ENCODE assay signal across 10 mouse cellular contexts in the genomic region with DNA sequence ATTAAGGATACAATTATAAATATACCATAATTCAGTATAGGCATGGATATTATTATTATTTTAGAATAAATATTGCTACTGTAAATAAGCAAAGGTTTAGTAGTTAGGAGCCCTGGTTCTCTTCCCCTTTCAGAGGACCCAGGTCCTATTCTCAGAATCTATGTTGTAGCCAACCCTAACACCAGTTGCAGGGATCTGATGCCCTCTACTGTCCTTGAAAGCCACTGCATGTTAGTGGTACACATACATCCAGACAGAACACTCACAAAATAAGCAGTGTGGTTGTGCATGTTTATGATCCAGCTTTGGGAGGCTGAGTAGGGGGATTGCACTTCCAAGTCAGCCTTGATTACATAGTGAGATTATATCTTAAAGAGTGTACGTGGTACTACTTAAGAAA. TPM values are rescaled to one million over a fixed set of nuclear protein-coding genes. Genes with fewer than 3 reads are reported as not detected.
DNase-seq lines count a peak whose midpoint lies in the region; ATAC-seq and TF ChIP-seq lines count a peak whose summit lies in the region.
"Had no signal": no experiment of that assay in that cellular context is flagged by ENCODE, and none has a peak within 500 bp of the region (broad histone marks: within the 10 kb centered on the region; RNA-seq: fewer than 3 reads in every experiment).

No protein-coding gene starts in this region.

- no peak overlapping the region for H3K9ac ChIP-seq in kidney, embryonic 16.5 days (replicated peaks; ENCODE audit: low read length)
- no peak overlapping the region for H3K9ac ChIP-seq in hindbrain, embryonic 13.5 days
- H3K9ac ChIP-seq in midbrain, embryonic 13.5 days (replicated peaks) = no peak overlapping the region
- H3K9ac ChIP-seq: embryonic facial prominence, embryonic 13.5 days; limb, embryonic 12.5 days had no signal

- peak; percentile 63 for TF ChIP-seq CTCF in G1E (IDR thresholded peaks at IDR 0.05; ENCODE audit: low read depth, low read length)

- no peaks in the 10 kb centered on the region for H3K9me3 ChIP-seq in kidney, embryonic 16.5 days (ENCODE audit: low read length)
- H3K9me3 ChIP-seq in G1E (replicated peaks) = no peaks in the 10 kb centered on the region
- no peaks in the 10 kb centered on the region for H3K9me3 ChIP-seq in hindbrain, embryonic 13.5 days
- no peaks in the 10 kb centered on the region for H3K9me3 ChIP-seq in midbrain, embryonic 13.5 days
- H3K9me3 ChIP-seq: embryonic facial prominence, embryonic 13.5 days; limb, embryonic 12.5 days had no signal

- H3K4me2 ChIP-seq in kidney, embryonic 16.5 days (replicated peaks; ENCODE audit: low read depth, low read length) = no peak overlapping the region
- H3K4me2 ChIP-seq in hindbrain, embryonic 13.5 days = no peak overlapping the region
- H3K4me2 ChIP-seq in midbrain, embryonic 13.5 days (replicated peaks) = no peak overlapping the region
- H3K4me2 ChIP-seq: embryonic facial prominence, embryonic 13.5 days; limb, embryonic 12.5 days had no signal

- H3K4me3 ChIP-seq in kidney, embryonic 16.5 days (ENCODE audit: low read length) = no peak overlapping the region
- H3K4me3 ChIP-seq in G1E (ENCODE audit: low read depth, low read length) = no peak overlapping the region
- H3K4me3 ChIP-seq in hindbrain, embryonic 13.5 days = no peak overlapping the region
- no peak overlapping the region for H3K4me3 ChIP-seq in midbrain, embryonic 13.5 days (replicated peaks)
- H3K4me3 ChIP-seq: embryonic facial prominence, embryonic 13.5 days; limb, embryonic 12.5 days had no signal

- H3K27ac ChIP-seq in kidney, embryonic 16.5 days (ENCODE audit: low read length) = no peak overlapping the region
- no peak overlapping the region for H3K27ac ChIP-seq in hindbrain, embryonic 13.5 days
- no peak overlapping the region for H3K27ac ChIP-seq in midbrain, embryonic 13.5 days
- H3K27ac ChIP-seq: embryonic facial prominence, embryonic 13.5 days; limb, embryonic 12.5 days had no signal

- peaks cover 48% of the 10 kb centered on the region for H3K36me3 ChIP-seq in kidney, embryonic 16.5 days (ENCODE audit: insufficient read depth, low read length)
- H3K36me3 ChIP-seq in G1E (replicated peaks) = peaks cover 78% of the 10 kb centered on the region
- peaks cover 59% of the 10 kb centered on the region for H3K36me3 ChIP-seq in hindbrain, embryonic 13.5 days
- peaks cover 46% of the 10 kb centered on the region for H3K36me3 ChIP-seq in midbrain, embryonic 13.5 days

- ATAC-seq in kidney, embryonic 16.5 days (ENCODE audit: low FRiP score, low TSS enrichment) = no peak
- no peak for ATAC-seq in G1E (ENCODE audit: extremely low read depth, insufficient number of reproducible peaks, low FRiP score, poor library complexity, severe bottlenecking)
- ATAC-seq in hindbrain, embryonic 13.5 days (ENCODE audit: low FRiP score) = no peak
- ATAC-seq in midbrain, embryonic 13.5 days = no peak

- H3K4me1 ChIP-seq in kidney, embryonic 16.5 days (ENCODE audit: insufficient read depth, low read length) = no peaks in the 10 kb centered on the region
- H3K4me1 ChIP-seq in G1E (ENCODE audit: insufficient read depth, low read depth, low read length) = peaks cover 10% of the 10 kb centered on the region; the same call in 1 of the 2 replicates
- H3K4me1 ChIP-seq in hindbrain, embryonic 13.5 days (replicated peaks) = peaks cover 16% of the 10 kb centered on the region; the same call in 1 of the 2 replicates
- peaks cover 14% of the 10 kb centered on the region; the same call in 1 of the 2 replicates for H3K4me1 ChIP-seq in midbrain, embryonic 13.5 days (replicated peaks)
- H3K4me1 ChIP-seq: limb, embryonic 12.5 days had no signal

- H3K27me3 ChIP-seq in kidney, embryonic 16.5 days (ENCODE audit: insufficient read depth, low read length) = no peaks in the 10 kb centered on the region
- no peaks in the 10 kb centered on the region for H3K27me3 ChIP-seq in G1E (ENCODE audit: insufficient read depth, low read length)
- no peaks in the 10 kb centered on the region for H3K27me3 ChIP-seq in hindbrain, embryonic 13.5 days
- H3K27me3 ChIP-seq in midbrain, embryonic 13.5 days = no peaks in the 10 kb centered on the region
- H3K27me3 ChIP-seq: embryonic facial prominence, embryonic 13.5 days; limb, embryonic 12.5 days had no signal

- peak; percentile 37 for DNase-seq in kidney, adult 9 months
- peak; percentile 3 for DNase-seq in G1E (ENCODE audit: low spot score)
- DNase-seq in embryo, embryonic 11 days = peak; percentile 39
- peak; percentile 41 for DNase-seq in mesoderm, embryonic 11.5 days (ENCODE audit: low read depth, low spot score)
- DNase-seq in gastrocnemius, postnatal 25 days = no peak

- WGBS in kidney, embryonic 16.5 days = 73% methylated on average over 1 of the region's 1 CpGs
- WGBS in hindbrain, embryonic 13.5 days = 95% methylated on average over 1 of the region's 1 CpGs
- 90% methylated on average over 1 of the region's 1 CpGs for WGBS in midbrain, embryonic 13.5 days

RNA-seq across cellular contexts. Expression of a gene that starts 21.5 kb away (rescaled TPM):
- polyA plus RNA-seq in kidney, embryonic 16.5 days (2015; fragmentation: Nextera tagmentation; extraction: Ambion mirVana) = 15.2 and 20.9 TPM in 2 replicates
- total RNA-seq in G1E (2014; fragmentation: Nextera tagmentation) (224 and 232 TPM in 2 replicates), G1E (2017) (34.3 and 37.1 TPM in 2 replicates)
- polyA plus RNA-seq in G1E (2012) = 22.5 and 26.4 TPM in 2 replicates
- 10 to 100 TPM; 26.9 to 34.6 TPM for total RNA-seq in gastrocnemius, postnatal 25 days (2021)
- 20.4 and 20.6 TPM in 2 replicates for polyA plus RNA-seq in hindbrain, embryonic 13.5 days (2015; fragmentation: Nextera tagmentation; extraction: Ambion mirVana)
- 22.8 and 25.3 TPM in 2 replicates for polyA plus RNA-seq in midbrain, embryonic 13.5 days (2015; fragmentation: Nextera tagmentation; extraction: Ambion mirVana)

RNA-seq across cellular contexts. Expression of a gene that starts 57.1 kb away (rescaled TPM):
- polyA plus RNA-seq in kidney, embryonic 16.5 days (2015; fragmentation: Nextera tagmentation; extraction: Ambion mirVana) = 26.2 and 27.4 TPM in 2 replicates
- total RNA-seq in G1E (2014; fragmentation: Nextera tagmentation) (39.9 and 82.0 TPM in 2 replicates), G1E (2017) (35.0 and 36.5 TPM in 2 replicates)
- 13.8 and 21.8 TPM in 2 replicates for polyA plus RNA-seq in G1E (2012)
- 1 to 10 TPM; 5.7 to 7.0 TPM for total RNA-seq in gastrocnemius, postnatal 25 days (2021)
- 28.6 and 29.5 TPM in 2 replicates for polyA plus RNA-seq in hindbrain, embryonic 13.5 days (2015; fragmentation: Nextera tagmentation; extraction: Ambion mirVana)
- polyA plus RNA-seq in midbrain, embryonic 13.5 days (2015; fragmentation: Nextera tagmentation; extraction: Ambion mirVana) = 31.8 and 34.0 TPM in 2 replicates
